Mouse (Mus musculus): ENCODE measurements around the gene Eomes. TPM values are rescaled to one million over a fixed set of nuclear protein-coding genes. Genes with fewer than 3 reads are reported as not detected.

Gene Eomes
- polyA plus RNA-seq (2012; rRNA removed): 6.3 and 13.7 TPM in 2 replicates

DNA sequence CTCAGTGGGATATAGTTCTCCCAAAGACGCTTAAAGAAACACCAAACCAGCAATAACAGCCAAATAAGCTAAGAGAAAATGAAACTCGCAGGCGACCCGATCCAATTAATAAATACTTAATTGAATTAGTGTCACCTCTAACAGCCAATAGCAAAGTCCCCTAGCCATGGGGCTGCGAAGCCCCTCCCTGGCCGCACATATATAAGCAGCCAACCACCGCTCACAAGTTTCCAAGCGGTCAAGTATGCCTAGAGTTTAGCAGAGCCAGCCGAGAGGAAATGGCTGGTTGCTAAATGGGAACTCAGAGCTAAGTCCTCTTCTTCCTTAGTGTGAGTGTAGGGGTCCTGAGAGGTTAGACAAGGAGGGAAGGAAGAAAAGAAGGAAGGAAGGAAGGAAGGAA lies at the start of gene Eomes:
Eomes (plus strand) TSS at position 252 of the 400 bp plus-strand sequence.

DNA sequence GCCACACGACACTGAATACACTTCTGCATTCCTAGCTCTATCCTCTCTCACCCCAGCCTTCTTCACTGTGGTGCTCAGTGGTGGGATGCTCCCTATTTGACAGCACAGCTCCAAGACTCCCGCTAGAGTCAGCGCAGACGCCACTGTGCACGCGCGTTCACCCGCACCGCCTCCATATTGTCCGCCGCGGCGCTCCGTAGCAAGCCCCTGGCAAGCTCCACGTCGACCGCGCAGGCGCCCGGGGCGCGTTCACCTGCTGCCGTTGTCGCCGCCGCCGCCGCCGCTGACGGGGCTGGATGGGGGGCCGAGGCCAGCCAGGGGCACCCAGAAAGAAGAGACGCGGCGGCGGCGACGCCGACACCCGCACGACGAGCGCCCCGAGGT lies 28.0 kb downstream of the Eomes start, which contains the start of gene Golga4:
Golga4 (plus strand) TSS at position 248 of the 384 bp plus-strand sequence.

Other genes starting within 250 kb of the Eomes start
- 61.7 and 116 TPM in 2 replicates for gene Golga4, start 28.1 kb downstream of the Eomes start, polyA plus RNA-seq (2012; rRNA removed)
- 13.4 and 16.4 TPM in 2 replicates for gene Itga9, start 128.5 kb downstream of the Eomes start, polyA plus RNA-seq (2012; rRNA removed)

All from central nervous system, embryonic 11.5 days (tissue).